Mouse (Mus musculus) lung, postnatal 0 days (tissue): ENCODE data around the gene Anxa3. TPM values are rescaled to one million over a fixed set of nuclear protein-coding genes. Genes with fewer than 3 reads are reported as not detected.

ENCODE experiments used
- ATAC-seq: fragments of 200-750 bp; cut with Nextera tagmentation; 2 replicates; pipeline ENCODE4 v1.8.0; 2017; ENCODE audit warnings: moderate library complexity
- DNase-seq: peaks from one replicate; pipeline ENCODE4 v3.0.0-alpha.2; 2016; ENCODE audit warnings: low spot score
- H3K27ac ChIP-seq: fragments of 300-500 bp; sonication (generic); 2 replicates; pipeline ENCODE4 v1.5.1; 2014; ENCODE audit warnings: antibody characterized with exemption, mild to moderate bottlenecking, low read length, mixed read lengths
- H3K27me3 ChIP-seq: fragments of 300-500 bp; sonication (generic); replicated peaks from 2 replicates; pipeline ENCODE4 v1.6.1; 2014; ENCODE audit warnings: low read length, mixed read lengths; ENCODE audit not compliant: insufficient read depth
- H3K36me3 ChIP-seq: fragments of 300-500 bp; sonication (generic); 2 replicates; pipeline ENCODE4 v1.6.1; 2014; ENCODE audit warnings: low read length, mixed read lengths; ENCODE audit not compliant: insufficient read depth
- H3K4me1 ChIP-seq: fragments of 300-500 bp; sonication (generic); 2 replicates; pipeline ENCODE4 v1.6.1; 2014; ENCODE audit warnings: antibody characterized with exemption, low read depth, low read length, mixed read lengths; ENCODE audit not compliant: insufficient read depth
- H3K4me2 ChIP-seq: fragments of 300-500 bp; sonication (generic); replicated peaks from 2 replicates; pipeline ENCODE4 v1.6.1; 2014; ENCODE audit warnings: low read depth, mild to moderate bottlenecking, low read length, moderate library complexity, mixed read lengths
- H3K4me3 ChIP-seq: fragments of 300-500 bp; sonication (generic); 2 replicates; pipeline ENCODE4 v1.5.1; 2014; ENCODE audit warnings: low read depth, low read length
- H3K9ac ChIP-seq: fragments of 300-500 bp; sonication (generic); replicated peaks from 2 replicates; pipeline ENCODE4 v1.6.1; 2014; ENCODE audit warnings: low read depth, mild to moderate bottlenecking
- H3K9me3 ChIP-seq: fragments of 300-500 bp; sonication (generic); 2 replicates; pipeline ENCODE4 v1.6.1; 2016; ENCODE audit warnings: low read length, mixed read lengths
- CTCF ChIP-seq: IDR thresholded peaks from 2 replicates; pipeline ENCODE4 v1.5.1; 2016; ENCODE audit warnings: antibody characterized with exemption, mild to moderate bottlenecking
- EP300 ChIP-seq: IDR thresholded peaks from 2 replicates; pipeline ENCODE4 v1.6.1; 2016; ENCODE audit warnings: antibody characterized with exemption, mild to moderate bottlenecking, control low read depth
- WGBS: fragments of 180-500 bp; shearing (Covaris S2); extraction: QIAGEN DNeasy Blood & Tissue Kit; methylation state at CpG from one replicate; pipeline ENCODE4 v1.1.7; 2014; 5-methylcytosine and 5-hydroxymethylcytosine counted together
- polyA plus RNA-seq: library from polyadenylated mRNA; unstranded; fragments of >200 nt; fragmentation: Nextera tagmentation; extraction: Ambion mirVana; gene quantifications from 2 replicates; pipeline ENCODE4 v1.2.1, GENCODE M21; 2015

The Anxa3 gene
- polyA plus RNA-seq, 1 experiment from 2014 or later = 436 TPM

DNA sequence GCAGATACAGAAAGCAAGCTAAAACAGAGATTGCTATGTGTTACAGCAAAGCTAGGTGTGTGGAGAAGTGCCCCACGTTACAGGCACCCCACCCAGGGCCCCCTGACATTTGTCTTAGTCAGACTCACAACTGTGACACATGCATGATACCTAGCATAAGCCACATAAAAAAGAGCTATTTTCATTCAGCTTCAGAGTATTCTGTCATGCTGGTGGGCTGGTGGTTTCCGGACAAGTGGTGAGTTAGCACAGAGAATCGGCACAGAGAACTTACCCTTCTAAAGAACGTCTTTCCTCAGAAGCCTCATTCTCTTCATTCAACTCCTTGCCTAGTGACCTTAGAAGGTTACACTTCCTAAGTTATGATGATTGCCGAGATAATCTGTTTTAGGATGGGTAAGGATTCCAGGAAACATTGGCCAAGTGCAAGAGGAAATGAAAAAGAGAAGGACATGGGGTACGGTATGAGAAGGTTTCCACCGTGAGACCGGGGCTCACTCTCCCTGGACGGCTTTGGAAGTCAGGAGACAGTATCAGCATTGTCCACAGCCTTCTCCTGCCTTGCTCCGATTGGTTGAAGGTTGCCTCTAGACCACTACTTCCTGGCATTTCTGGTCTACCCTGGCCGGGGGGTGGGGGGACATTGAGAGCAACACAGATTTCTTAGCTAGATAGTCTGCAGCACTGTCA is 85.9 kb downstream of the Anxa3 start:
- WGBS = 86% methylated on average over 11 of the region's 11 CpGs

DNA sequence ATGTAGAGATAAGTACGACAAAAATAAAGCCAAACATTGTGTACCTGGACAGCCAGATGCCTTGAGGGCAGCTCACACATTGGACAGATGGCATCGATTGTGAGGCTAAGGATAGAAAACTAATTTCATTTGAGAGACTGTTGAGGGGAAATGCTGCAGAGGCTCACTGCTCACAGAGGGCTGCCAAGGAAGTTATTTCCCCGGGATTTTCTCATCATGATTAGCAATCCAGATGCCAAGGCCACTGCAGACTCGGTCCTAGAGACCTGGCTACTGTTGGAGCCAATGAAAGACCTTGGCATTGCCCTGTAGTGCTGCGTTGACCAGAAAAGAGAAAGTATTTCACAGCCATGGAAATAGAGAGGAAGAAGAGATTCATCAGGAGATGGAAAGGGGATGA is 87.1 kb downstream of the Anxa3 start:
- no peak for DNase-seq
- no peaks in the 10 kb centered on the region for H3K36me3 ChIP-seq
- H3K4me3 ChIP-seq = no peak overlapping the region
- ATAC-seq = no peak
- H3K9me3 ChIP-seq = no peaks in the 10 kb centered on the region; the same call in 1 of the 2 replicates
- H3K4me1 ChIP-seq = no peaks in the 10 kb centered on the region
- no peak overlapping the region for H3K4me2 ChIP-seq
- no peak for TF ChIP-seq EP300
- TF ChIP-seq CTCF = no peak
- H3K27me3 ChIP-seq = no peaks in the 10 kb centered on the region
- no peak overlapping the region for H3K27ac ChIP-seq
- H3K9ac ChIP-seq = no peak overlapping the region
- WGBS = 69% methylated on average over 5 of the region's 5 CpGs

More for the DNA sequence above, 85.9 kb downstream of the Anxa3 start:
- no peak overlapping the region for H3K4me3 ChIP-seq
- H3K27me3 ChIP-seq = no peaks in the 10 kb centered on the region
- TF ChIP-seq EP300 (no peak), CTCF (no peak)
- no peaks in the 10 kb centered on the region; the same call in 1 of the 2 replicates for H3K9me3 ChIP-seq
- no peaks in the 10 kb centered on the region for H3K4me1 ChIP-seq
- no peak overlapping the region for H3K4me2 ChIP-seq
- no peaks in the 10 kb centered on the region for H3K36me3 ChIP-seq
- no peak overlapping the region for H3K9ac ChIP-seq
- DNase-seq (no peak), ATAC-seq (no peak)
- no peak overlapping the region for H3K27ac ChIP-seq

DNA sequence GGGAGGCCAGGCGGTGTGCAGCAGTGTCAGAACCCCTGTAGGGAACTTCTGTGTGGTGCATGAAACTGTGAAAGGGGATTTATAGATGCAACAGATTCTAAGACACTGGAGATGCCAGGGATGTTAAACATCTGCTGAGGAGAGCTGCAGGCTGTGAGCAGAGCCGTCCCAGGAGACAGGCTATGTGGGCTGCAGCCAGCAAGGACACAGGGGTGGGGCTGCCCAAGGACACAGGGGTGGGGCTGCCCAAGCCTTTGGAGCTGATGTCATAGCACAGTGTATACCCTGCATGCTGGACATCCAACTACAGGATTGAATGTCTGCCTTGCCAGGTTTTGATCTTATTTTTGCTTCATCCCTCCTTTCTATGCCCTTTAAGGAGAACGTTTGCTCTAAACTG is 88.0 kb downstream of the Anxa3 start:
- Histone ChIP-seq H3K9me3 (no peaks in the 10 kb centered on the region; the same call in 1 of the 2 replicates), H3K4me2 (no peak overlapping the region), H3K27me3 (no peaks in the 10 kb centered on the region), H3K9ac (no peak overlapping the region), H3K27ac (no peak overlapping the region), H3K4me3 (no peak overlapping the region), H3K36me3 (no peaks in the 10 kb centered on the region), H3K4me1 (no peaks in the 10 kb centered on the region)
- peak; percentile 87 for ATAC-seq
- peak; percentile 40 for DNase-seq
- WGBS = 50% methylated on average over 3 of the region's 3 CpGs
- no peak for TF ChIP-seq EP300
- no peak for TF ChIP-seq CTCF

DNA sequence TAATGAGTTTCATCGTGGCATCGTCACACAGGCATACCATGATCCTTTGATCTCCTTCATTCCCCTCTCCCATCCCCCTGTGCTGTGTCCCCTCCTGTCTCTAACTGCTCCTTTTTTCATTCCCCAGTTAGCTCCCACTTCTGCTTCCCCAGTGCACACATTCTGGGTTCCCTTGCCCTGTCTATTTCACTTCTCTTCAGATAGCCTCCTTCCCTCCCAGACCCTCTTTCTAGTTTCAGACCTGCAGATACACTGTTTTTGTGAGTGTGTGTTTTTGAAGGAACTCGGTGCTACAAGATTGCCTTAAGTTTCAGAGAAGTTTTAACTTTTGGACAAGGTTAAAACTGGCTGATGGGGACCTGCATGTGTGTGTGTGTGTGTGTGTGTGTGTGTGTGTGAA is 88.5 kb downstream of the Anxa3 start:
- Histone ChIP-seq H3K27me3 (no peaks in the 10 kb centered on the region), H3K4me1 (no peaks in the 10 kb centered on the region), H3K9me3 (no peaks in the 10 kb centered on the region; the same call in 1 of the 2 replicates), H3K4me3 (no peak overlapping the region), H3K27ac (no peak overlapping the region), H3K4me2 (no peak overlapping the region), H3K9ac (no peak overlapping the region), H3K36me3 (no peaks in the 10 kb centered on the region)
- TF ChIP-seq CTCF (no peak), EP300 (no peak)
- ATAC-seq (no peak), DNase-seq (no peak)
- 72% methylated on average over 3 of the region's 3 CpGs for WGBS

GRCm38 (mm10) chr5:96885202-96885601 is 92.1 kb downstream of the Anxa3 start:
- TF ChIP-seq CTCF (no peak), EP300 (no peak)
- DNase-seq (no peak), ATAC-seq (no peak)
- Histone ChIP-seq H3K4me1 (no peaks in the 10 kb centered on the region), H3K27me3 (no peaks in the 10 kb centered on the region), H3K4me2 (no peak overlapping the region), H3K9me3 (no peaks in the 10 kb centered on the region), H3K4me3 (no peak overlapping the region), H3K36me3 (no peaks in the 10 kb centered on the region), H3K9ac (no peak overlapping the region), H3K27ac (no peak overlapping the region)
- WGBS = 68% methylated on average over 7 of the region's 7 CpGs

- Histone ChIP-seq H3K9me3 (no peaks in the 10 kb centered on the region), H3K4me2 (no peak overlapping the region), H3K4me3 (no peak overlapping the region), H3K4me1 (no peaks in the 10 kb centered on the region), H3K36me3 (no peaks in the 10 kb centered on the region), H3K27me3 (no peaks in the 10 kb centered on the region), H3K9ac (no peak overlapping the region), H3K27ac (no peak overlapping the region)
- ATAC-seq (no peak), DNase-seq (no peak)
- TF ChIP-seq EP300 (no peak), CTCF (no peak)
- 84% methylated on average over 3 of the region's 3 CpGs for WGBS
Observed at GRCm38 (mm10) chr5:96888396-96888795, 95.3 kb downstream of the Anxa3 start.
